Mouse (Mus musculus) ovary, adult 18-20 months (tissue): ENCODE measurements around the gene Dstn.

ENCODE experiments used
- DNase-seq: peaks from one replicate; pipeline ENCODE4 v3.0.0; 2022; ENCODE audit warnings: low spot score, mixed read lengths

The Dstn gene

GRCm38 (mm10) chr2:143916229-143916628 lies 1.1 kb downstream of the Dstn start:
- DNase-seq = no peak

- DNase-seq = no peak
Measured at GRCm38 (mm10) chr2:143917622-143918021, 2.5 kb downstream of the Dstn start.

- DNase-seq = no peak
Measured at GRCm38 (mm10) chr2:143918831-143919502, 3.8 kb downstream of the Dstn start.

GRCm38 (mm10) chr2:143924085-143924484 lies 9.0 kb downstream of the Dstn start:
- DNase-seq = no peak

- DNase-seq = no peak
Measured at GRCm38 (mm10) chr2:143925826-143926225, 10.7 kb downstream of the Dstn start.

- DNase-seq = no peak
Measured at GRCm38 (mm10) chr2:143929607-143930311, 14.6 kb downstream of the Dstn start.

- no peak for DNase-seq
Measured at GRCm38 (mm10) chr2:143932340-143932873, 17.3 kb downstream of the Dstn start.

- DNase-seq = no peak
Measured at GRCm38 (mm10) chr2:143933516-143933915, 18.4 kb downstream of the Dstn start.

GRCm38 (mm10) chr2:143934439-143934838 lies 19.3 kb downstream of the Dstn start:
- no peak for DNase-seq

- no peak for DNase-seq
Measured at GRCm38 (mm10) chr2:143937861-143938260, 22.7 kb downstream of the Dstn start.

- DNase-seq = no peak
Measured at GRCm38 (mm10) chr2:143940406-143940805, 25.3 kb downstream of the Dstn start.

- no peak for DNase-seq
Measured at GRCm38 (mm10) chr2:143944796-143945195, 29.7 kb downstream of the Dstn start.

- no peak for DNase-seq
Measured at GRCm38 (mm10) chr2:143945466-143946075, 30.5 kb downstream of the Dstn start.

GRCm38 (mm10) chr2:143946399-143946798 lies 31.3 kb downstream of the Dstn start:
- DNase-seq = no peak

- DNase-seq = no peak
Measured at GRCm38 (mm10) chr2:143947981-143948380, 32.9 kb downstream of the Dstn start.

- DNase-seq = no peak
Measured at GRCm38 (mm10) chr2:143948416-143948815, 33.3 kb downstream of the Dstn start.

- no peak for DNase-seq
Measured at GRCm38 (mm10) chr2:143949217-143949616, 34.1 kb downstream of the Dstn start.

GRCm38 (mm10) chr2:143950290-143951027 lies 35.3 kb downstream of the Dstn start:
- no peak for DNase-seq

GRCm38 (mm10) chr2:143951028-143951420 lies 35.9 kb downstream of the Dstn start:
- no peak for DNase-seq

GRCm38 (mm10) chr2:143951546-143952315 lies 36.6 kb downstream of the Dstn start:
- no peak for DNase-seq

- DNase-seq = no peak
Measured at GRCm38 (mm10) chr2:143953944-143954343, 38.8 kb downstream of the Dstn start.
